Mouse (Mus musculus) lung, adult 10 weeks (tissue): ENCODE results near the gene Olfr992. TPM values are rescaled to one million over a fixed set of nuclear protein-coding genes. Genes with fewer than 3 reads are reported as not detected.

ENCODE experiments used
- polyA plus RNA-seq: library from polyadenylated mRNA; stranded (reverse); fragments of 350-450 nt; fragmentation: Illumina TruSeq; extraction: RNeasy Lipid Tissue Mini Kit (QIAGEN cat#74804); gene quantifications from one replicate; pipeline ENCODE4 v1.2.3, GENCODE M21; 2014; ENCODE audit warnings: low read depth, low replicate concordance; ENCODE audit not compliant: insufficient read depth

Olfr992 gene
- polyA plus RNA-seq, result not detected

GRCm38 (mm10) chr2:85409369-85409768 lies at the start of gene Olfr992:
Gene Olfr992 (minus strand): TSS chr2:85409469.

GRCm38 (mm10) chr2:85443539-85443938 lies 34.3 kb upstream of the Olfr992 start, which contains the start of gene Olfr995:
Gene Olfr995 (minus strand): TSS chr2:85443639.

GRCm38 (mm10) chr2:85436351-85436750 lies 27.1 kb upstream of the Olfr992 start, which contains the start of gene Olfr994:
Gene Olfr994 (minus strand): TSS chr2:85436451.

GRCm38 (mm10) chr2:85414777-85415176 lies 5.5 kb upstream of the Olfr992 start, which contains the start of gene Olfr993:
Gene Olfr993 (minus strand): TSS chr2:85414877.

GRCm38 (mm10) chr2:85363127-85363526 lies 46.1 kb downstream of the Olfr992 start, which contains the start of gene Olfr988:
Gene Olfr988 (minus strand): TSS chr2:85363227.

Other genes with a start within 250 kb of the Olfr992 start
- not detected for gene Lrrc55, start 212.3 kb downstream of the Olfr992 start, polyA plus RNA-seq
- gene Olfr987, start 70.2 kb downstream of the Olfr992 start, polyA plus RNA-seq, result not detected
- not detected for gene Olfr988, start 46.2 kb downstream of the Olfr992 start, polyA plus RNA-seq
- gene Olfr993, start 5.4 kb upstream of the Olfr992 start, polyA plus RNA-seq, result not detected
- gene Olfr994, start 27.0 kb upstream of the Olfr992 start, polyA plus RNA-seq, result not detected
- gene Olfr995, start 34.2 kb upstream of the Olfr992 start, polyA plus RNA-seq, result not detected
- not detected for gene 4833423E24Rik, start 109.6 kb upstream of the Olfr992 start, polyA plus RNA-seq
- gene Olfr996, start 169.7 kb upstream of the Olfr992 start, polyA plus RNA-seq, result not detected
- gene Olfr998, start 179.5 kb upstream of the Olfr992 start, polyA plus RNA-seq, result not detected
- not detected for gene Olfr1000, start 202.4 kb upstream of the Olfr992 start, polyA plus RNA-seq
- not detected for gene Olfr1002, start 241.2 kb upstream of the Olfr992 start, polyA plus RNA-seq